Mouse (Mus musculus) embryonic fibroblast, embryonic 13.5 days (primary cell): ENCODE results near the gene Serp2.

Source experiments
- CTCF ChIP-seq: IDR thresholded peaks from 2 replicates; pipeline ENCODE4 v1.5.1; 2011; ENCODE audit warnings: mild to moderate bottlenecking, control low read depth, low read length, moderate library complexity, borderline replicate concordance; ENCODE audit not compliant: insufficient read depth
- POLR2A ChIP-seq: IDR thresholded peaks from 2 replicates; pipeline ENCODE4 v1.6.1; 2011; ENCODE audit warnings: low read depth, mild to moderate bottlenecking, control low read depth, low read length, moderate library complexity

- TF ChIP-seq POLR2A (no peak), CTCF (no peak)
Measured at GRCm38 (mm10) chr14:76497187-76497586, 59.5 kb downstream of the Serp2 start.
